Mouse (Mus musculus) cerebellum, adult 11 months (tissue): ENCODE data around the gene Lipc.

ENCODE experiments used
- DNase-seq: peaks from one replicate; pipeline ENCODE4 v3.0.0; 2022

Gene Lipc

GRCm38 (mm10) chr9:70952126-70952525 lies at the start of gene Lipc:
TSS of gene Lipc (minus strand) at chr9:70952226.
- no peak for DNase-seq

DNA sequence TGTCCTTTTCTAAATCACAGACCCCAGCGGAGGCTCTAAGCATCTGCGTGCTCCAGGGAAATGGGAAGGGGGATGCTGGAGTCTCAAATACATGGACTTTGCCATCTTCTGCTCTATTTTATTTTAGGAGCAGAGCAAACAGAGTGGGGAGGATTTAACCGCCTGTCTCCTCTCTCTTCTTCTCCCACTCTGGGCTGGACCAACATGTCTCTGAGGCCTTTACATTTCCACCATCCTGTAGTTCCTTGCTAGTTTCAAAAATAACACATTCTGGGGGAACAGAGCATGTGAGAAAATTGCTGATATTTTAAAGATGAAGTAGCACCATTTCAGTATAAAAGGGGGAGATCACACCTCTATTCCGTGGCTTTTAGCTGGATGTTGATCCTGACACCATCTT lies 47.1 kb upstream of the Lipc start:
- DNase-seq: no peak

DNA sequence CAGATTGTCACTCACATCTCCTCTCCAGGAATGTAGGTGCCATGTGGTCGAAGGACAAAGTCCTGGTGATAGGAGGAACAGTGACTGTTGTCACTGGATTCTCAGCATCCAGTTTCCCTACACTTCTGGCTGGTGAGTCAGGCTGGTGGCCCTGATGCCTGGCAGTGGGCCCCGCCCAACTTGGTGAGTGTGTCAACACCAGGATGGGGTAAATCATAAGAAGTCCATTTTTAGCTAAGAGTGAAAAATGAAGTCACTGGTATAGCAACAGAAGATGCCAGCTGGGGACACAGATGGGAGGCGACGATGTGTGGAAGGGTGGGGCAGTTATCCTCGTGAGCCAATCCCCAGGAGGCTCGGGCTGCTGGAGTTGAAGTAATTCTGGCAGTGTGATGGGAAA lies 46.7 kb upstream of the Lipc start:
- DNase-seq: no peak

GRCm38 (mm10) chr9:70993326-70993725 lies 41.3 kb upstream of the Lipc start:
- no peak for DNase-seq

DNA sequence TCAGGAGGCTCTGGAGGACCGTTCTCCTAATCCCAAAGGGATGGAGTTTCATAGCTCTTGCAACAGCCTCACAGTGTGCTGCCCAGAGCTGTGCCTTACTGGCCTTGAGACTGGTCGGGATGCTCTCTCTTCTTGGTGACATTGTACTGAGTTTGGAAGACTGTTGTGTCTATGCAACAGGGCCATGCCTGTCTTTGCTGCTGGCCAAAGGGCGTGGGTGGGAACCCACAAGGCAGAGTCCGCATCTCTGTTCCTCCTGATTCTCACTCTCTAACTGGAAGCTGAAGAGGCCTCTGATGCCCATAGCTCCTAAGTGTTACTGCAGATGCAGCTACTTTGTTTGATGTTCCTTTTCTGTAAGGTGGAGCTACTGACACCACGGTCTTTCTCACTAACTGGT lies 39.4 kb upstream of the Lipc start:
- no peak for DNase-seq

- DNase-seq: no peak
Observed at GRCm38 (mm10) chr9:70987210-70987609, 35.2 kb upstream of the Lipc start.

DNA sequence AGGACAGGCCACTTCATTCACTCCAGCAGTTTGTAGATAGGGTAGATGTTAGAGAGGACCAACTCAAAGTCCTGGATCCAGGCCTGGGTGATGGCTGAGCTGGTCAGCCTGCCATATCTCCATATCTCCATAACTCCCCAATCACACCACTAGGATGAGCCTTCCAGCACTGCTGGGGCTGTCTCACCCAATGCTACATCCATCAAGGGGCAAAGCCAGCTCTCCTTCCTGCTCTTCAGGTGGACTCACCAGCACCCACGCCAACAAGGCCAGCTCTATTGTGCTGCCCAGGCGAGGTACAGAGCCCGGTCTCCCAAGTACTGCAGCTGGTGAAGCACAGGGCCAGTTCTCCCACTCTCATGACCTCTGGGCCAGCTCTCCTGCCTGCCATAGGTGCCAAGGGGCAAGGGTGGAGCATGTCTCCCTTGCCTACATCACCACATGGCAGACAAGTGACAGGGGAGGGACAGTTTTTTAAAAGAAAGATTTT lies 31.0 kb upstream of the Lipc start:
- DNase-seq: no peak

- no peak for DNase-seq
Observed at GRCm38 (mm10) chr9:70981721-70982120, 29.7 kb upstream of the Lipc start.

DNA sequence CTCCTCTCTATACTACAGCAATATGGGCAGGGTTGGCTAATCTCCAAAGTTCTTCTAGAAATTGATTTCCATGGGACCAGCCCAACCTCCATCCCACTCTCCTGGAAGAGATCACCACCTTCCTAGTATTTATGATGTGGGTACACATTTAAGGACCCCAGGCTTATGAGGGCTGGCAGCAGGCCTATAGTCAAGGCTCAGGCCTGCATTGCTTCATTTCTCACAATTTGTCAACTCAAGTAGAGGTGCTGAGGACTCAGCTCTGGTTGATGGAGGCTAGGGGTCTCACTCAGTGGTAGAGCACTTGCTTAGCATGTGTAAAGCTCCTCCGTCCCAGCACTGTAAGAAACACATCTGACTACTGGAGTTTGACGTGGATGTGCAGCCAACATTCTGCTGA lies 27.6 kb upstream of the Lipc start:
- no peak for DNase-seq

DNA sequence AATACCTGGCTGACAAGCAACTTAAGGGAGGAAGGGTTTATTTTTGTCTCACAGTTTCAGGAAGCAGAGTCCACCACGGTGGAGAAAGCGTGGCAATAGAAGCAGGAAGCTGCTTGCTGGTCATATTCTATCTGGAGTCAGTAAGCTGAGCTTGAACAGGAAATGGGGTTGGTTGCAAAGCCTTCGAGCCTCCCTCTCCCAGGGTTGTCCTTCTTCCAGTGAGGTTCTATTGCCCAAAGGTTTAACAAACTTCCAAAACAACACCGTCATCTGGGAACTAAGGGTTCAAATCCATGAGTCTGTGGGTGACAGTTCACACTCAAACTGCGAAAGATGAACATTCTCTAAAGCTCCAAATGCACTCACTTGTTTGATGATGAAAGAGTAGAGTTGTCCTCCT lies 27.1 kb upstream of the Lipc start:
- DNase-seq: no peak

DNA sequence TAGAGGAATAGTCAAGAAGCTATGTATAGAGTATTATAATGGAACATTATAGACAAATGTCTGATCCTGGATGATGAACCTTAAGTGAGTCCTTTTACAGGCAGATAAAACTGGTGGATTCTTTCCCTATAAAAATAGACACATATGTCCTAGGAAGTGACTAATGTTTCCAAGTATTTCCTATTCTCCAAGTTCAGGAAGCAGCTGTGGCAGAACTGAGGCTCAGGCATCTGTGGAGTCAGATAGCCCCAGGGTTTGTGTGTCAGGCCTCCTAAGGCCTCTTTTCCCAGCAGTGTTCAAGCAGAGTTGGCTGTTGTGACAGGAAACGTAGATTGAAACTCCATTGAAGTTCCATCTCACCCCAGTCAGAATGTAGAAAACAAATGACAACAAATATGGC lies 25.4 kb upstream of the Lipc start:
- DNase-seq: no peak

DNA sequence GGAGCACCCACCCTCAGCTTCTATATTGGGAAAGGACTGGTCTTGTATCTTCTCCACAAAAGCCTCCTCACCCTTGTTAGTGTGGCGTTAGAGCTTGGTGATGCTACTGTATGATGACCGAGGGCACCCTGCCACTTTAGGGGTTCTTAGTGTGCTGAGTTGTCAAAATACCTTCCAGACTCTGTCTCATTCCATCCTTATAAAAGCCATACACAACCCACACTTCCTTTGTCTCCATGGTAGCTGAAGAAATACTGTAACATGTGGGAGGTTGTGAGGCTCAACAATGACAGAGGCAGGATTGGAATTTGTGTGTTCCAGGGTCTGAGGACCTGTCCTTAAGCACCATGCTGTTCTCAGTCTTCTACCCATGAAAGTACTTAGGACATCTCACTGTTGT lies 23.9 kb upstream of the Lipc start:
- DNase-seq: no peak

- DNase-seq: no peak
Observed at GRCm38 (mm10) chr9:70973286-70973685, 21.3 kb upstream of the Lipc start.

DNA sequence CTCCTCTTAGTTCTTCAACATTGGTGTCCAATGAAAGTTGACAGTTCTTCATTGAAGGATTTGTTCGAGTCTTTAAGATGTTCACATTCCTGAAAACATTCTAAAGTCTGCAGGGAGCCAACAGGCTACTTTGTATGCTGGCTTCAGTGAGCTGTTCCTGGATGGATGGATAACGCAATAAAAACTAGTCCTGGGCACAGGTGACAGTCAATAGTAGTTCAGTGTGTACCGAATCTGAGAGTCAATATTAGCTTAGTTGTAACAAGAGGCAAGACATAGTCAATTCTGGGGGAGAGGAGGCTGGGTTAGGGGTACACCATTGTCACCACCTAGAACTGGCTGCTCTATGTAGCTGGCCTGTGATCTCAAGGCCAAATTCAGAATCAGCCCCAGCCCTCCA lies 17.2 kb upstream of the Lipc start:
- no peak for DNase-seq

- DNase-seq: no peak
Observed at GRCm38 (mm10) chr9:70965999-70966994, 14.3 kb upstream of the Lipc start.

DNA sequence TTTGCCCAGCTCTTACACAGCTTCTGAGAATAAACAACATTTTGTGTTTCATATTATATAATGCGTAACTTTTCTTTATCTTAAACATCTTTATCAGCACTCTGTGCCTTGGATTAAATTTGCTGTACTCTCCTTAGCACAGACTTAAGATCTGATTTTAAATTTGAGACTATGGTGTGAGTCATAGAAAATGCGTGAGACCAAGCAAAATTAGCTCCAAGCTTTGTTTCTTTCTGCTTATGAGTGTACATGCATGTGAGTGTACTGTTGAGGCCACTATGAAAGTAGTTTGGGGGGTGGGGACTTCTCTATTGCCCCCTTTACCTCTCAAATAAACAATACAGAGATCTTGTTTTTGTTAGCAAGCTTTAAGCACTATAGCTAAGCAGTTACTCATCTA lies 13.4 kb upstream of the Lipc start:
- no peak for DNase-seq

- no peak for DNase-seq
Observed at GRCm38 (mm10) chr9:70965011-70965410, 13.0 kb upstream of the Lipc start.

- peak; percentile 35 for DNase-seq
Observed at GRCm38 (mm10) chr9:70963461-70963891, 11.4 kb upstream of the Lipc start.

- no peak for DNase-seq
Observed at GRCm38 (mm10) chr9:70962781-70963455, 10.9 kb upstream of the Lipc start.

- DNase-seq: no peak
Observed at GRCm38 (mm10) chr9:70960301-70960700, 8.3 kb upstream of the Lipc start.

DNA sequence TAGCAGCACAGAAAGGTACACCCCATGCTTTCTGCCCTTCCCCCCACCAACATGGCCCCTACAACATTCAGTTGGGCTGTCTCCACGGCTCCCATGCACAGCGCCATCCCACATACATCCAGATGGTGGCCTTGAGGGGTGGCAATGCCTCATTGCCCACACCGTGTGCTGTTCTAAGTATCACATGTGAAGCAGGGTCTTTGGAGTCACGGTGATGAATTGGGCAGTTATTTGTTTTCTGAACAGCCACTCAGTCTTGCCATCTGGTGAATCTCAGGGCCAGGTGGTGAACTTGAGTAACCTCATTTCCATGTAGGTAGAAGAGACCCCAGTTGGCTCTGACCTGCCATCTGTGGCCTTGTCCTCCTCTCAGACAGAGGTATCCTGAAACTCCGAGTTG lies 7.8 kb upstream of the Lipc start:
- peak; percentile 71 for DNase-seq

DNA sequence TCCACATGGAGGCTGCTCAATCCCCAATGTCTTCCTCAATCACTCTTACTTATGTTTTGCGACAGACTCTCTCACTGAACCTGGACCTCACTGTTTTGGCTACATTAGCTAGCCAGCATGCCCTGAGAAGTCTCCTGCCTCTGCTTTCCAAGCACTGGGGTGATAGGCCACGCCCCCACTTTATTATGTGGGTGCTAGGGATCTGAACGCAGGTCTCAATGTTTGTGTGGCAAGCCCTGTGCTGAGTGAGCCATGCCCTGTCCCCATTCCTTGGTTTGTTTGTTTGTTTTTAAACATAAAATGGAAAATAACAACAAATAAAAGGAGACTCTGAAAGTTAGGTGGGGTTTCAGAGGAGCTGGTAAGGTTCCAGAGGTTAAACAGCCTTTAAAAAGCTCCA lies 7.4 kb upstream of the Lipc start:
- no peak for DNase-seq

- DNase-seq: peak; percentile 85
Observed at GRCm38 (mm10) chr9:70958381-70958780, 6.4 kb upstream of the Lipc start.

- DNase-seq: no peak
Observed at GRCm38 (mm10) chr9:70957717-70958116, 5.7 kb upstream of the Lipc start.
